Mouse (Mus musculus) G1E (cell line): ENCODE data around the gene Sept8. TPM values are rescaled to one million over a fixed set of nuclear protein-coding genes. Genes with fewer than 3 reads are reported as not detected.

ENCODE experiments used
- ATAC-seq: 2 replicates; pipeline ENCODE4 v1.8.0; 2016; ENCODE audit warnings: mild to moderate bottlenecking; ENCODE audit not compliant: insufficient number of reproducible peaks, poor library complexity, low FRiP score, severe bottlenecking; ENCODE audit errors: extremely low read depth
- DNase-seq: peaks from one replicate; pipeline ENCODE4 v3.0.0; 2012; ENCODE audit warnings: low spot score
- H3K27me3 ChIP-seq: 2 replicates; pipeline ENCODE4 v1.6.1; 2012; ENCODE audit warnings: mild to moderate bottlenecking, low read length, inconsistent platforms; ENCODE audit not compliant: insufficient read depth
- H3K36me3 ChIP-seq: replicated peaks from 2 replicates; pipeline ENCODE3; 2012; ENCODE audit warnings: mild to moderate bottlenecking, inconsistent platforms
- H3K4me1 ChIP-seq: 2 replicates; pipeline ENCODE4 v1.6.1; 2012; ENCODE audit warnings: low read depth, low read length, inconsistent platforms, mixed read lengths; ENCODE audit not compliant: insufficient read depth
- H3K4me3 ChIP-seq: 2 replicates; pipeline ENCODE4 v1.5.1; 2012; ENCODE audit warnings: low read depth, mild to moderate bottlenecking, inconsistent platforms, low read length, moderate library complexity, mixed read lengths
- H3K9me3 ChIP-seq: replicated peaks from 2 replicates; pipeline ENCODE4 v1.6.1; 2012; ENCODE audit warnings: inconsistent platforms
- CTCF ChIP-seq: IDR thresholded peaks from 2 replicates; pipeline ENCODE4 v1.5.1; 2012; ENCODE audit warnings: low read depth, low read length, inconsistent platforms, mixed read lengths
- GATA1 ChIP-seq: IDR thresholded peaks from 2 replicates; pipeline ENCODE4 v1.6.1; 2012; ENCODE audit warnings: borderline replicate concordance, low read length, inconsistent platforms, mixed read lengths
- GATA2 ChIP-seq: IDR thresholded peaks from 2 replicates; pipeline ENCODE4 v1.6.1; 2012; ENCODE audit warnings: low read depth, low read length, inconsistent platforms, borderline replicate concordance
- POLR2AphosphoS5 ChIP-seq: IDR thresholded peaks from 2 replicates; pipeline ENCODE4 v1.6.1; 2012; ENCODE audit warnings: low read depth, low read length, inconsistent platforms; ENCODE audit not compliant: insufficient replicate concordance
- TAL1 ChIP-seq: conservative IDR thresholded peaks from 2 replicates; pipeline ENCODE4 v1.6.1; 2012; ENCODE audit warnings: low read depth, low read length, inconsistent platforms, mixed read lengths
- polyA plus RNA-seq: library from polyadenylated mRNA; stranded (reverse); fragments of >175 nt; gene quantifications from 2 replicates; pipeline ENCODE4 v1.2.3, GENCODE M21; 2012
- total RNA-seq, 2 experiments: library from RNA; stranded (forward) in 1 of 2; stranded (reverse) in 1 of 2; fragments of 200-1000 nt in 1 of 2; fragments of >200 nt in 1 of 2; fragmentation: Nextera tagmentation in 1 of 2; gene quantifications; 2 replicates each; pipeline ENCODE4 v1.2.3; 2014 to 2017

The Sept8 gene
- total and polyA plus RNA-seq, 3 experiments: 124 to 186 (median 172) TPM

DNA sequence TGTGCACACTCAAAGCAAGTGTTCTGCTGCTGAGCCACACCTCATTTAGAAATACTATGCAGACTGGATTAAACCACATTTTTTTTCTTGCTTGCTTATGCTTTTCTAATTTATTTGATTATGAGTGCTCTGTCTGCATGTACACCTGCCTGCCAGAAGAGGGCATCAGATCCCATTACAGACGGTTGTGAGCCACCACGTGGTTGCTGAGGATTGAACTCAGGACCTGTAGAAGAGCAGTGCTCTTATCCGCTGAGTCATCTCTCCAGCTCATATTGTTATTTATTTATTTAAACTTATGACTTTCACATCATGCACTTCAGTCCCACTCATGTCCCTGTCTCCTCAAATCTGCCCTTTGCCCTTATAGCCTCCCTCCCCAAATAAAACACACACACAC, 33.3 kb upstream of the Sept8 start:
- Histone ChIP-seq H3K4me1 (peaks cover 57% of the 10 kb centered on the region), H3K27me3 (peaks cover 7% of the 10 kb centered on the region), H3K9me3 (no peaks in the 10 kb centered on the region), H3K36me3 (no peaks in the 10 kb centered on the region), H3K4me3 (no peak overlapping the region)
- no peak for ATAC-seq
- TF ChIP-seq CTCF: 0 out of 2 replicates have a peak, but pooled peaks have one; percentile 24
- no peak for TF ChIP-seq POLR2AphosphoS5
- DNase-seq: no peak

- Histone ChIP-seq H3K9me3 (no peaks in the 10 kb centered on the region), H3K36me3 (no peaks in the 10 kb centered on the region), H3K4me1 (peaks cover 52% of the 10 kb centered on the region), H3K4me3 (no peak overlapping the region), H3K27me3 (peaks cover 7% of the 10 kb centered on the region)
- ATAC-seq (no peak), DNase-seq (no peak)
- no peak for TF ChIP-seq POLR2AphosphoS5
- TF ChIP-seq CTCF: no peak
- TF ChIP-seq TAL1: no peak
- no peak for TF ChIP-seq GATA2
- TF ChIP-seq GATA1: no peak
These were observed 32.7 kb upstream of the Sept8 start for GRCm38 (mm10) chr11:53486351-53486750.

DNA sequence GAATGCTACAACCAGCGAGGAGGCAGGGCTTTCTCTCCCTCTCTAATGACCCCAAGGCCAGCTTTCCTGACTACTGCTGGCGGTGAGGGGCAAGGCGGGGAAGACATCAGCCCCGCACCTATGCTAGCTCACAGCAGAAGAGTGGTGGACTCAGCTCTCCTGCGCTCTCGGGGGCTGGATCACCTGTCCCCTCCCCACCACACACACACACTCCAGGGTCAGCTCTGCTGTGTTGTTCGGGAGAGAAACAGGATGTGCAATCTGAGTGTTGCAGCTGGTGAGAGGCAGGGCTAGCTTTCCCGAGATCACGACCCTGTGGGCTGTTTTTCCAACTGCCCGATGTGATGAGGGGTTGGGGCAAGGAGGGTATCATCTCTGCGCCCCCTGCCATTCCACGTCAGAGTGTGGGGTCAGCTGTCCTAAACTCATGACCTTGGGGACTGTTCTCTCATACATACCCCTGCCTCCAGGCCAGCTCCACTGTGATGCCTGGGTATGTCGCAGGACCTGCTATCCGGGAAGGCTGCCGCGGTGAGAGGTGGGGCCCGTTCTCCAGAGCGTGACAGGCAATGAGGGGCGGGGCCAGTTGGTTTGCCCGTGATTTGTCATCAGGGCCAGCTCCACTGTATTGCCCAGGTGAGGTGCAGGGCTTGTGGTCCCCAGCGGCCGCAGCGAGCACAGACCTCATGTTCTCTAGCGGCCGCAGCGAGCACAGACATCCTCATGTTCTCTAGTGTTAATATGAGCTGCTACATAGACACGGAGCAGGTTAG, 32.0 kb upstream of the Sept8 start:
- no peak for TF ChIP-seq GATA2
- TF ChIP-seq CTCF: no peak
- no peak for TF ChIP-seq TAL1
- no peak for TF ChIP-seq POLR2AphosphoS5
- TF ChIP-seq GATA1: no peak
- Histone ChIP-seq H3K36me3 (no peaks in the 10 kb centered on the region), H3K27me3 (peaks cover 7% of the 10 kb centered on the region), H3K4me3 (peak overlapping the region; percentile 10; the same call in 1 of the 2 replicates), H3K4me1 (peaks cover 46% of the 10 kb centered on the region), H3K9me3 (no peaks in the 10 kb centered on the region)
- ATAC-seq (no peak), DNase-seq (no peak)

- DNase-seq: no peak
- no peaks in the 10 kb centered on the region for H3K36me3 ChIP-seq
- no peak for TF ChIP-seq POLR2AphosphoS5
- TF ChIP-seq GATA2: no peak
- no peak for TF ChIP-seq TAL1
- no peak for TF ChIP-seq GATA1
- no peak for TF ChIP-seq CTCF
- H3K4me3 ChIP-seq: no peak overlapping the region
- ATAC-seq: no peak
- H3K4me1 ChIP-seq: peaks cover 33% of the 10 kb centered on the region
- H3K27me3 ChIP-seq: peaks cover 7% of the 10 kb centered on the region
- H3K9me3 ChIP-seq: no peaks in the 10 kb centered on the region
These were observed 30.1 kb upstream of the Sept8 start for GRCm38 (mm10) chr11:53489007-53489406.

DNA sequence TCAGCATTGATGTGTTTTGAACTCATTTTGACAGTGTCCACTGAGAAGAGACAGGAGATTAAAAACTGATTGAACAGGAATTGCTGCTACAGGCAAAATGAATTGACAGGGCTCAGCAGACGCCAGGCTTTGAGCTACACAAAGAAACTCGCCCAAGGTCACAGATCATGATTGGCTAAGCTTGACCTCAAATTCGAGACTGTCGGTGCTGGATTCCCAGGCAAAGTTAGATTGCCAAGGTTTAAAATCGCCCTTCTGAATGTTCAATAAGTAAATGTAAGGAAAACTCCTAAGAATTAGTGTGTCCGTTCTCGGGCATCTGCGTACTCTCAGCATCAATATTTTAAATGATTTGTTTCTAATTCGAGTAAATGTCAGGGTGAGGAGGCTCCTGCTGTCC, 29.6 kb upstream of the Sept8 start:
- no peak for DNase-seq
- no peak for ATAC-seq
- H3K27me3 ChIP-seq: peaks cover 7% of the 10 kb centered on the region
- no peaks in the 10 kb centered on the region for H3K36me3 ChIP-seq
- H3K4me3 ChIP-seq: no peak overlapping the region
- no peaks in the 10 kb centered on the region for H3K9me3 ChIP-seq
- no peak for TF ChIP-seq POLR2AphosphoS5
- no peak for TF ChIP-seq CTCF
- no peak for TF ChIP-seq GATA1
- TF ChIP-seq TAL1: no peak
- no peak for TF ChIP-seq GATA2
- peaks cover 29% of the 10 kb centered on the region for H3K4me1 ChIP-seq

DNA sequence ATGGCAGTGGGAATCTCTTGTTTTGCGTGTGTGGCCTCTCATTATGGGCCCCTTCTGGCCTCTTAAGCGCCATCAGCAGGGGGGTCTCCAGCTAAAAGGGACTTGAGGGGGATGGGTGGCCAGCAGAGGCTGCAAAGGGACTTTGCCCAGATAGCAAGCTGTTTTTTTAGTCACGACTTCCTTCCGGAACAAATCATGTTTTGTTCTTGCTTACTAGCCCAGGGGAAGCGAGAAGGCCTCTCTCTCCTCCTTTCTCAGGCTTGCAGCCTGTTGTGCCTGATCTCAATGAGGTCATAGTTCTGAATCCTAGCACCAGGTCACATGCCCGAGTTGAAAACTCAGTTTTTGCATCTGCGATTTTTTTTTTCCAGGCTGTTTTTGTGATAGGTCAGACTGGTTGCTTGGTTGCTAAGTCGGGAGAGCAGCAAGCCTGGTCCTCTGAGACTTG, 27.1 kb upstream of the Sept8 start:
- no peak overlapping the region for H3K4me3 ChIP-seq
- DNase-seq: no peak
- TF ChIP-seq GATA2: no peak
- no peak for TF ChIP-seq POLR2AphosphoS5
- TF ChIP-seq GATA1: no peak
- no peak for TF ChIP-seq CTCF
- no peak for TF ChIP-seq TAL1
- no peaks in the 10 kb centered on the region for H3K9me3 ChIP-seq
- ATAC-seq: no peak
- H3K4me1 ChIP-seq: peaks cover 16% of the 10 kb centered on the region
- no peaks in the 10 kb centered on the region for H3K36me3 ChIP-seq
- peaks cover 5% of the 10 kb centered on the region for H3K27me3 ChIP-seq
